Mouse (Mus musculus) C2C12 (cell line): ENCODE results near the gene Itgb5. TPM values are rescaled to one million over a fixed set of nuclear protein-coding genes. Genes with fewer than 3 reads are reported as not detected.

Experiments
- H3K27me3 ChIP-seq: one replicate; pipeline ENCODE4 v1.6.1; 2011; ENCODE audit not compliant: control insufficient read depth, insufficient read depth, insufficient read length
- H3K36me3 ChIP-seq: one replicate; pipeline ENCODE4 v1.6.1; 2011; ENCODE audit not compliant: control insufficient read depth, insufficient read depth
- H3K4me3 ChIP-seq: one replicate; pipeline ENCODE4 v1.5.1; 2011; ENCODE audit warnings: mild to moderate bottlenecking, control low read depth; ENCODE audit not compliant: poor library complexity, insufficient read depth, severe bottlenecking
- H3K79me2 ChIP-seq: one replicate; pipeline ENCODE4 v1.6.1; 2011; ENCODE audit not compliant: control insufficient read depth, insufficient read depth
- H3K79me3 ChIP-seq: one replicate; pipeline ENCODE4 v1.6.1; 2011; ENCODE audit warnings: low read depth, control low read depth
- H3ac ChIP-seq: one replicate; pipeline ENCODE3; 2011; ENCODE audit warnings: low read depth; ENCODE audit not compliant: control insufficient read depth, insufficient read length
- CEBPB ChIP-seq: IDR thresholded peaks from one replicate; pipeline ENCODE4 v1.6.1; 2011; ENCODE audit warnings: low read depth, mild to moderate bottlenecking, control low read depth, moderate library complexity
- CTCF ChIP-seq: IDR thresholded peaks from one replicate; pipeline ENCODE4 v1.5.1; 2011; ENCODE audit not compliant: control insufficient read depth, insufficient read depth, insufficient read length
- FOSL1 ChIP-seq: IDR thresholded peaks from one replicate; pipeline ENCODE4 v1.8.0; 2011; ENCODE audit warnings: mild to moderate bottlenecking, low read length; ENCODE audit not compliant: poor library complexity, insufficient read depth, severe bottlenecking
- MAX ChIP-seq: IDR thresholded peaks from one replicate; pipeline ENCODE4 v1.6.1; 2011; ENCODE audit warnings: mild to moderate bottlenecking, control low read depth
- MYOD1 ChIP-seq: IDR thresholded peaks from one replicate; pipeline ENCODE4 v1.6.1; 2011; ENCODE audit warnings: low read depth; ENCODE audit not compliant: control insufficient read depth, insufficient read length
- MYOG ChIP-seq: IDR thresholded peaks from one replicate; pipeline ENCODE4 v1.6.1; 2011; ENCODE audit not compliant: control insufficient read depth, insufficient read length; ENCODE audit errors: extremely low read depth
- USF1 ChIP-seq: IDR thresholded peaks from one replicate; pipeline ENCODE4 v1.6.1; 2011; ENCODE audit warnings: low read depth, mild to moderate bottlenecking, control low read depth, moderate library complexity
- polyA plus RNA-seq: library from polyadenylated mRNA; unstranded; fragments of >200 nt; fragmentation: generic; extraction: Trizol; gene quantifications from one replicate; pipeline ENCODE4 v1.2.1, GENCODE M21; 2012; ENCODE audit warnings: missing spikeins

Itgb5 gene
- polyA plus RNA-seq, 1 experiment = 46.0 TPM

DNA sequence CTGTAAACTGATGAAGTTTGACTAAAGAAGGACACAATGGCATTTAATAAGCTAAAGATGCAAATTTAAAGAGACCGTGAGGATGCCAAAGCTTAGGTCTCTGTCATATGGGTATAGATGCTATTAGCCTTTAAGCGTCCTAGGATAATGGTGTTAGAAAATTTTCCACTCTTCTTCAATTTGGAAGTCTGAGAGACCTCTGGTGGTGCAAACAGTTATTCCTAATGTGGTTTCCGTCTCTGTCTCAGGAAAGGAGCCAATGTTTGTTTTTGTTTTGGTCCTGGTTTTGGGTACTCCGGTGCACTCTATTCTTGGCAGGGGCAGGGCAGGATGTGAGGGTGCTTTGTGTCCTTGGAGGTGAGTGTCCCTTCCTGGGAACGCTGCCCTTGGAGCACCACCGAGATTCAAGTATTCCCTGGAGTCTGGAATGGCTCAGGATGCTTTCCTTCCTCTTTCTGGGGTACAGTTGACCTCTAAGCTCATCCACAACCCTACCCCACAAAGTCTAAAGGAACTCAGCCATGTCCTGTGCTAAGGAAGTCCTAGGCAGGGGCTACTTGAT, 97.9 kb downstream of the Itgb5 start:
- Histone ChIP-seq H3K36me3 (no peaks in the 10 kb centered on the region), H3K27me3 (no peaks in the 10 kb centered on the region), H3K79me3 (no peaks in the 10 kb centered on the region), H3K79me2 (no peaks in the 10 kb centered on the region), H3ac (no peak overlapping the region), H3K4me3 (no peak overlapping the region)
- no peak for TF ChIP-seq MYOG
- TF ChIP-seq CEBPB = no peak
- no peak for TF ChIP-seq USF1
- TF ChIP-seq MYOD1 = no peak
- no peak for TF ChIP-seq MAX
- no peak for TF ChIP-seq FOSL1
- TF ChIP-seq CTCF = no peak

DNA sequence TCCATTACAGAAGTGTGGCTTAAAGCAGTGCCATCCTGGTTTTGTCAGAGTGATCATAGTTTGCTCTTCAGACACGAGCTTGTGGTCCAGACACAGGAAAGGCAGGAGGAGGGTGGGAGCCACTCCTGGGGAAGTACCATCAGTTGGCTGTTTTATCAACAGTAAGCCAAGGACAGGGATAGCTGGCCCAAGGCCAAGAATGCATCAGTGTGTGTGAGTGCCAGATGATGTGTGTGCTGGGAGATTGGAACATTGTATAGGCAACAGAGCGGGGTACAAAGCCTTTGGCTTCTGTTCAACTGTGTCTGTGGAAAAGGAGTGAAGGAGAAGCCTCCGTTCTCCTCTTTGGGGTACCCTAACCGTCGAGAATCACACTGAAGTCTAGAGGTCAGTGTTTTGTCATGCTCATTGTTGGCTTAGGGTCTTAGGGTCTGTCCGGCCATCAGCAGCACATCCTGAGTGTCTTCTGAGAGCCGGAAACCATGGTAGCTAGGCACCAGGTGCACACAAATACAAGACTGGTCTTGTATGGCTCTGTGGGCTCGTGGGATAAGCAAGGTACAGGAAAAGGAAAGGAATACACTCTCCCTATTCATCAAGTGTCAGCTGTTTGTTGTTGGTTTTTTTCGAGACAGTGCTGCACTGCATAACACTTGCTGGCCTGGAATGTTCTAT, 99.5 kb downstream of the Itgb5 start:
- TF ChIP-seq MYOD1 (no peak), MAX (no peak), FOSL1 (no peak), MYOG (no peak), USF1 (no peak), CEBPB (no peak), CTCF (no peak)
- H3K36me3 ChIP-seq = no peaks in the 10 kb centered on the region
- H3K79me3 ChIP-seq = no peaks in the 10 kb centered on the region

DNA sequence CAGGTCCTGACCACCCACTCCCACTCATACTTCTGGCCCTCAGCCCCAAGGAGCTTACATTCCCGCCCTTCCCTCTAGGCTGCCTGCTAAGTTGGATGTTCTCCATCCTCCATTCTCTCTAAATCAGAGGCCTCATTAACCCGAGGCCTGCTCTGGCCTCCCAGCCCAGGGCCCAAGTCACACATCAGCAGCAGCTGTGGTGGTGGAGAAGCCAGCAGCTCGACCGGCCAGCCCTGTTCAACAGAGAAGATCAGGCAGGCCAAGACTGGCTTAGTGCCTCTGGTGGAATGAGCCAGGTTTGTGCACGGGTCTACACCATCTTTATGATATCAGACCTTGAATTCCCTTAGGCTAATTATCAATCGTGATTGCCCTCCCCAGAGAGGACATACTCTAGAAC, 101.3 kb downstream of the Itgb5 start:
- Histone ChIP-seq H3K79me2 (no peaks in the 10 kb centered on the region), H3K79me3 (no peaks in the 10 kb centered on the region), H3ac (no peak overlapping the region), H3K27me3 (no peaks in the 10 kb centered on the region), H3K4me3 (no peak overlapping the region), H3K36me3 (no peaks in the 10 kb centered on the region)
- no peak for TF ChIP-seq MYOG
- no peak for TF ChIP-seq CTCF
- no peak for TF ChIP-seq FOSL1
- no peak for TF ChIP-seq USF1
- no peak for TF ChIP-seq CEBPB
- no peak for TF ChIP-seq MYOD1
- no peak for TF ChIP-seq MAX

More for the DNA sequence above, 99.5 kb downstream of the Itgb5 start:
- no peak overlapping the region for H3ac ChIP-seq
- H3K27me3 ChIP-seq = no peaks in the 10 kb centered on the region
- no peaks in the 10 kb centered on the region for H3K79me2 ChIP-seq
- H3K4me3 ChIP-seq = no peak overlapping the region

DNA sequence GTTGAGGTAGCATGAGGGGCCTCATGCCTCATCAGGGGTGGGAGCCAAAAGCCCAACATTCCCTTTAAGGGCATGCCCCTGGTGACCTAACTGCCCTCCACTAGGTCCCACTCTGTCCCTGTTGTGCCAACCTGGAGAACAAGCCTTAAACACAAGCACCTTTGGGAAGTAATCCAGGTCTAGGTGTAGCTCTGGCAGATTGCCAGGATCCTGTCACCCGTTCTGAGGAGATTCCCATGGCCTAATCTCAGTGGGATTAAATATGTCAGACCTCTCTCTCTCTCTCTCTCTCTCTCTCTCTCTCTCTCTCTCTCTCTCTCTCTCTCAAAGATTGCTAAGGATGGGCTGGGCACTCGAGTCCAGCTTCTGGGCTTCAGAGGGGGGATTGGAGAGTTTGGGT, 102.2 kb downstream of the Itgb5 start:
- Histone ChIP-seq H3K79me3 (no peaks in the 10 kb centered on the region), H3K36me3 (no peaks in the 10 kb centered on the region), H3ac (no peak overlapping the region), H3K79me2 (no peaks in the 10 kb centered on the region), H3K4me3 (no peak overlapping the region), H3K27me3 (no peaks in the 10 kb centered on the region)
- no peak for TF ChIP-seq USF1
- no peak for TF ChIP-seq FOSL1
- TF ChIP-seq MYOD1 = no peak
- no peak for TF ChIP-seq CEBPB
- TF ChIP-seq MYOG = no peak
- TF ChIP-seq CTCF = no peak
- TF ChIP-seq MAX = no peak

DNA sequence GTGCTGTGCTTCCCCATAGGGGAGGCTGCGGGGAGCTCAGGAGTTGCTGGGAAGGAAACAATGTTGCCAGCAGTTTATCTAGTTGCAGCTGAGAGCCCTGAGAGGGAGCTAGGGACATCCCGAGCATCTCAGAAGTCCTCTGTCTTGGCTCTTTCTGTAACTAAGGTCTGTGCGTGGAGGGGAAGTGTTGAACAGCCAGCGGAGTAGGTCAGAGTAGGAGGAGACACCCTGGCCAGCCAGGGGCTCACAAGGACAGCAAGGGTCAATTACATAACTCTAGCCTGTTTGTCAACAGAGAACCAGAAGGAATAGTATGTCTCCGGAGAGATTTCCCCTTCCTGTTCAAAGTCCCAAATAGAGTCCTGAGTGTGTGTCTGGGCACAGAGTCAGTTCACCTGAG, 102.7 kb downstream of the Itgb5 start:
- H3K4me3 ChIP-seq = no peak overlapping the region
- H3K79me3 ChIP-seq = no peaks in the 10 kb centered on the region
- H3K27me3 ChIP-seq = no peaks in the 10 kb centered on the region
- TF ChIP-seq CEBPB (no peak), MYOD1 (no peak), MYOG (no peak), FOSL1 (no peak), CTCF (no peak), USF1 (no peak), MAX (no peak)
- H3K79me2 ChIP-seq = no peaks in the 10 kb centered on the region
- no peak overlapping the region for H3ac ChIP-seq
- H3K36me3 ChIP-seq = no peaks in the 10 kb centered on the region

DNA sequence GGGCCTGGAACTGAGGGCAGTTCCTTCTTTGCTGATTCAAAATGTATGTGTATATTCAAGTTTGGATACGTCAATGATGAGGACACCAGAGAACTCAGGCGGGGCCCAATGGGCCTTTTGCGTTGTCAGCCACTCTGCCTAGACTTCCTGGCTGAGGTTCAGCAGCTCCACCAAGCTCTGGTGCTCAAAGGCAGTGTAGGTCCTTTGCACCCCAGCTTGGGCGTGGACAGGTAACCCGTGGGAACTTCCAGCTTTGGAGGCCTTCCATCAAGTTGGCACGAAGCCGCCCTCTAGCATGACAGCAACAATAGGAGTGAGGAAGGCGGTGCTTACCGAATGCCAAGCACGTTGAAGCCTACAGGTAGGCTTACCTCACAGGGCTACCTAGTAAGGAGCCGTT, 103.9 kb downstream of the Itgb5 start:
- Histone ChIP-seq H3K4me3 (no peak overlapping the region), H3K79me3 (no peaks in the 10 kb centered on the region), H3ac (no peak overlapping the region), H3K36me3 (no peaks in the 10 kb centered on the region), H3K27me3 (no peaks in the 10 kb centered on the region), H3K79me2 (no peaks in the 10 kb centered on the region)
- no peak for TF ChIP-seq FOSL1
- TF ChIP-seq CTCF = no peak
- no peak for TF ChIP-seq MYOD1
- TF ChIP-seq CEBPB = no peak
- TF ChIP-seq MAX = no peak
- no peak for TF ChIP-seq USF1
- no peak for TF ChIP-seq MYOG
